Mouse (Mus musculus): ENCODE data around the gene Zmym6. TPM values are rescaled to one million over a fixed set of nuclear protein-coding genes. Genes with fewer than 3 reads are reported as not detected.
A peak's percentile ranks its signal among the peaks of the same experiment; 100 is the strongest.

Zmym6 gene
- polyA plus RNA-seq, 1 experiment from 2014 or later: 23.2 TPM

- Histone ChIP-seq H3K27ac (no peak overlapping the region), H3K36me3 (no peaks in the 10 kb centered on the region), H3K4me1 (peaks cover 20% of the 10 kb centered on the region), H3K4me3 (no peak overlapping the region), H3K9me3 (replicated peaks) (no peaks in the 10 kb centered on the region), H3K27me3 (ENCODE audit: low read depth, poor library complexity, severe bottlenecking) (peaks cover 74% of the 10 kb centered on the region)
- WGBS: 66% methylated on average over 4 of the region's 4 CpGs
- DNase-seq (ENCODE audit: low spot score): no peak
Measured at GRCm38 (mm10) chr4:127172614-127173013, 95.4 kb downstream of the Zmym6 start.

DNA sequence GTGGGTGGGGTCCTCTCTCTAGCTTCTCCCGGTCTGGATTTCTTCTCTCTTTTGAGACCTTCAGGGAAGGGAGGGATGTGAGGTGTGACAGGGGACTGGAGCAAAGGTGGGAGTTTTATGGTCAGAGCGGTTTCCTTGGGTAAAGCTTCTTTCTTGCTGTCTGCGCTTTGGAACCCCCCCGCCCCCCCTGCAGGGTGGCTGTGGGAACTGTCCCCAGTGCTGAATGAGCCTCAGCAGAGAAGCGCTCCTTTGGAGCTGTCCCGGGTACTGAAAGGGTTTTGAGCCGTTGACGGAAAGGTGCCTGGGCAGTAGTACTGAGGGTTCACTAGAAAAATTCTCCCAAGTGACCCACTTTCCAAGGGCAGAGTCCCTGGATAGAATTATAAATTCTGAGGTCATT is 96.3 kb downstream of the Zmym6 start:
- Histone ChIP-seq H3K9me3 (replicated peaks) (no peaks in the 10 kb centered on the region), H3K4me3 (no peak overlapping the region), H3K4me1 (peaks cover 14% of the 10 kb centered on the region), H3K36me3 (no peaks in the 10 kb centered on the region), H3K27me3 (ENCODE audit: low read depth, poor library complexity, severe bottlenecking) (peaks cover 74% of the 10 kb centered on the region), H3K27ac (no peak overlapping the region)
- peak; percentile 83 for DNase-seq (ENCODE audit: low spot score)
- 3% methylated on average over 8 of the region's 8 CpGs for whole genome bisulfite sequencing

Other genes with a start within 250 kb of the Zmym6 start
- 24.5 and 28.0 TPM in 2 replicates for gene Zmym4, start 109.2 kb upstream of the Zmym6 start, polyA plus RNA-seq (2016; fragmentation: Nextera tagmentation; extraction: Ambion mirVana)
- gene Sfpq, start 56.1 kb upstream of the Zmym6 start, polyA plus RNA-seq (2016; fragmentation: Nextera tagmentation; extraction: Ambion mirVana): 114 and 122 TPM in 2 replicates
- gene Zmym1, start 16.2 kb upstream of the Zmym6 start, polyA plus RNA-seq (2016; fragmentation: Nextera tagmentation; extraction: Ambion mirVana): 34.8 and 35.3 TPM in 2 replicates
- 9.5 and 10.6 TPM in 2 replicates for gene Tmem35b, start 46.3 kb downstream of the Zmym6 start, polyA plus RNA-seq (2016; fragmentation: Nextera tagmentation; extraction: Ambion mirVana)
- 0.16 and 0.21 TPM in 2 replicates for gene Dlgap3, start 91.8 kb downstream of the Zmym6 start, polyA plus RNA-seq (2016; fragmentation: Nextera tagmentation; extraction: Ambion mirVana)
- 82.6 and 84.9 TPM in 2 replicates for gene Smim12, start 166.4 kb downstream of the Zmym6 start, polyA plus RNA-seq (2016; fragmentation: Nextera tagmentation; extraction: Ambion mirVana)
- gene Gja4, start 236.7 kb downstream of the Zmym6 start, polyA plus RNA-seq (2016; fragmentation: Nextera tagmentation; extraction: Ambion mirVana): 14.6 and 18.5 TPM in 2 replicates

Measured in limb, embryonic 10.5 days (tissue).